Mouse (Mus musculus): ENCODE results near the gene Hoxa2. TPM values are rescaled to one million over a fixed set of nuclear protein-coding genes. Genes with fewer than 3 reads are reported as not detected.
A peak's percentile ranks its signal among the peaks of the same experiment; 100 is the strongest.

Gene Hoxa2
- total RNA-seq, 2 experiments from 2014 or later = not detected

- no peak for DNase-seq (ENCODE audit: low spot score in 2 of 2)
Measured at GRCm38 (mm10) chr6:52151571-52151970, 13.1 kb downstream of the Hoxa2 start.

- DNase-seq (ENCODE audit: low spot score in 2 of 2) = no peak
Measured at GRCm38 (mm10) chr6:52150401-52150966, 14.1 kb downstream of the Hoxa2 start.

- DNase-seq (ENCODE audit: low spot score in 2 of 2) = no peak
Measured at GRCm38 (mm10) chr6:52139115-52139514, 25.5 kb downstream of the Hoxa2 start.

GRCm38 (mm10) chr6:52138576-52138975 is 26.1 kb downstream of the Hoxa2 start:
- DNase-seq (ENCODE audit: low spot score in 2 of 2) = no peak

- DNase-seq (ENCODE audit: low spot score in 2 of 2) = no peak
Measured at GRCm38 (mm10) chr6:52137841-52138535, 26.6 kb downstream of the Hoxa2 start.

- DNase-seq (ENCODE audit: low spot score in 2 of 2) = no peak
Measured at GRCm38 (mm10) chr6:52123673-52124072, 41.0 kb downstream of the Hoxa2 start.

- no peak for DNase-seq (ENCODE audit: low spot score in 2 of 2)
Measured at GRCm38 (mm10) chr6:52121173-52121572, 43.5 kb downstream of the Hoxa2 start.

GRCm38 (mm10) chr6:52118903-52119635 is 45.6 kb downstream of the Hoxa2 start:
- peak; percentile 2 to 25 for DNase-seq (ENCODE audit: low spot score in 2 of 2)

GRCm38 (mm10) chr6:52115899-52116298 is 48.7 kb downstream of the Hoxa2 start:
- no peak for DNase-seq (ENCODE audit: low spot score in 2 of 2)

Other genes starting within 250 kb of the Hoxa2 start
- gene Skap2, start 152.3 kb downstream of the Hoxa2 start, total RNA-seq (2021) = 10 to 100 TPM; 20.8 to 21.4 TPM
- not detected for gene Hoxa1, start 6.5 kb downstream of the Hoxa2 start, total RNA-seq (2021)
- not detected for gene 5730596B20Rik, start 12.7 kb upstream of the Hoxa2 start, total RNA-seq (2021)
- not detected for gene Hoxa4, start 26.9 kb upstream of the Hoxa2 start, total RNA-seq (2021)
- gene Hoxa5, start 39.8 kb upstream of the Hoxa2 start, total RNA-seq (2021) = not detected
- not detected for gene Hoxa6, start 43.9 kb upstream of the Hoxa2 start, total RNA-seq (2021)
- gene Hoxa3, start 48.5 kb upstream of the Hoxa2 start, total RNA-seq (2021) = not detected
- not detected for gene Gm28308, start 48.5 kb upstream of the Hoxa2 start, total RNA-seq (2021)
- gene Hoxa7, start 57.0 kb upstream of the Hoxa2 start, total RNA-seq (2021) = under 1 TPM in 1 of 2 experiments, not detected in 1; 0.36 TPM
- gene Hoxa9, start 66.3 kb upstream of the Hoxa2 start, total RNA-seq (2021) = not detected
- not detected for gene Hoxa10, start 76.0 kb upstream of the Hoxa2 start, total RNA-seq (2021)
- not detected for gene Hoxa11, start 81.0 kb upstream of the Hoxa2 start, total RNA-seq (2021)
- not detected for gene Hoxa13, start 96.0 kb upstream of the Hoxa2 start, total RNA-seq (2021)
- gene Evx1, start 148.7 kb upstream of the Hoxa2 start, total RNA-seq (2021) = not detected

Data from layer of hippocampus, adult 18-20 months (tissue).